Mouse (Mus musculus) ES-Bruce4 (cell line): Measurements from ENCODE around the gene Tmem176b.

Source experiments
- EP300 ChIP-seq: IDR thresholded peaks from 2 replicates; pipeline ENCODE4 v1.6.1; 2011; ENCODE audit warnings: low read depth, low read length; ENCODE audit not compliant: insufficient read depth
- POLR2A ChIP-seq: IDR thresholded peaks from one replicate; pipeline ENCODE4 v1.8.1; 2011; ENCODE audit warnings: low read length; ENCODE audit not compliant: insufficient read depth

- TF ChIP-seq EP300 = no peak
- no peak for TF ChIP-seq POLR2A
Measured at GRCm38 (mm10) chr6:48829651-48830050, 11.6 kb downstream of the Tmem176b start.
